Comparison of ENCODE assay signal across 23 mouse cellular contexts in genomic region chr3:106264854-106265253, GRCm38 (mm10). TPM values are rescaled to one million over a fixed set of nuclear protein-coding genes. Genes with fewer than 3 reads are reported as not detected.
"Had no signal": no experiment of that assay in that cellular context is flagged by ENCODE, and none has a peak within 500 bp of the region (broad histone marks: within the 10 kb centered on the region; RNA-seq: fewer than 3 reads in every experiment).

No protein-coding gene starts in this region.

- H3K4me3 ChIP-seq: liver, embryonic 13.5 days; liver, embryonic 15.5 days; lung, embryonic 15.5 days; megakaryocyte, embryonic 14.5 days; midbrain, embryonic 12.5 days; midbrain, embryonic 15.5 days; neural tube, embryonic 13.5 days; stomach, embryonic 15.5 days had no signal

- H3K27ac ChIP-seq: liver, embryonic 13.5 days; liver, embryonic 15.5 days; lung, embryonic 15.5 days; macrophage; midbrain, embryonic 12.5 days; midbrain, embryonic 15.5 days; neural tube, embryonic 13.5 days; stomach, embryonic 15.5 days; stomach, postnatal 0 days had no signal

- H3K4me1 ChIP-seq: liver, embryonic 13.5 days; liver, embryonic 15.5 days; lung, embryonic 15.5 days; megakaryocyte, embryonic 14.5 days; midbrain, embryonic 12.5 days; midbrain, embryonic 15.5 days; neural tube, embryonic 13.5 days; stomach, embryonic 15.5 days had no signal

- H3K9me3 ChIP-seq: liver, embryonic 15.5 days; megakaryocyte, embryonic 14.5 days; midbrain, embryonic 15.5 days; stomach, embryonic 15.5 days had no signal

- H3K4me2 ChIP-seq: liver, embryonic 13.5 days; liver, embryonic 15.5 days; lung, embryonic 15.5 days; midbrain, embryonic 12.5 days; midbrain, embryonic 15.5 days; neural tube, embryonic 13.5 days; stomach, embryonic 15.5 days had no signal

- H3K9ac ChIP-seq: liver, embryonic 13.5 days; liver, embryonic 15.5 days; liver, postnatal 0 days; lung, embryonic 15.5 days; midbrain, embryonic 12.5 days; midbrain, embryonic 15.5 days; neural tube, embryonic 13.5 days; stomach, embryonic 15.5 days had no signal

- DNase-seq: liver, embryonic 13.5 days; liver, postnatal 0 days; lung, adult 2 months; lung, postnatal 14 days; lung, postnatal 36 days; right cerebral cortex, postnatal 14 days; thymus, adult 2 months; thymus, postnatal 25 days; thymus, postnatal 4 days had no signal

- ATAC-seq: liver, postnatal 0 days; lung, postnatal 0 days; midbrain, embryonic 15.5 days had no signal

- H3K36me3 ChIP-seq: liver, embryonic 13.5 days; liver, embryonic 15.5 days; lung, embryonic 15.5 days; midbrain, embryonic 12.5 days; midbrain, embryonic 15.5 days; neural tube, embryonic 13.5 days; stomach, embryonic 15.5 days had no signal

- H3K27me3 ChIP-seq: liver, embryonic 13.5 days; liver, embryonic 15.5 days; lung, embryonic 15.5 days; megakaryocyte, embryonic 14.5 days; midbrain, embryonic 12.5 days; midbrain, embryonic 15.5 days; neural tube, embryonic 13.5 days; stomach, embryonic 15.5 days had no signal

RNA-seq across cellular contexts. Expression of gene Chil4, which starts 45.5 kb away (rescaled TPM):
- polyA plus RNA-seq: liver, embryonic 13.5 days; liver, embryonic 15.5 days; liver, postnatal 0 days; lung, postnatal 0 days; macrophage; midbrain, embryonic 12.5 days; midbrain, embryonic 15.5 days; midbrain, postnatal 0 days; neural tube, embryonic 13.5 days; spleen, adult 2 months; stomach, embryonic 15.5 days; testis, adult 2 months; urinary bladder, adult 2 months had no signal
